Comparison of ENCODE assay signal across 13 mouse cellular contexts in the genomic region with DNA sequence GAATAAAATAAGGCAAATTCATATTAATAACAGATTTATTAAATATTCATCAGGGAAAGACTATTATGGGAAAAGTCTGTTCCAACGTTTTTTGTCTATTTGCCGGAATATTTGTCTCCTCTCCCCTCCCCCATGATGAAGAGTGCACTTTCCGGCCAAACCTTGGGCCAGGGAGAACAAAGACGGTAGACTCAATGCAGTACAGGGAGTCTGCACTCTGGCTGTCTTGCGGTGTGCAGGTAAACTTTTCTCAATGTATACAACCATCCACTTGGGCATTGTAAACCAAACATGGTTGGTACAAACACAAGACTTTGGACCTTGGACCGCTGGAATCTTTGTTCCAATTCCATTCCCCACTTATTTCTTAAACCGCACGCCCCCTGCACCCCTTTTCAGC.
A peak's percentile ranks its signal among the peaks of the same experiment; 100 is the strongest.
DNase-seq lines count a peak whose midpoint lies in the region; ATAC-seq and TF ChIP-seq lines count a peak whose summit lies in the region.
"Had no signal": no experiment of that assay in that cellular context is flagged by ENCODE, and none has a peak within 500 bp of the region (broad histone marks: within the 10 kb centered on the region; RNA-seq: fewer than 3 reads in every experiment).

No protein-coding gene starts in this region.

- no peak for DNase-seq in heart, postnatal 25 days (ENCODE audit: low spot score)
- DNase-seq in midbrain, embryonic 10.5 days (ENCODE audit: low spot score): no peak
- DNase-seq in adipocyte (ENCODE audit: low spot score): no peak
- DNase-seq in thymus, adult 2 months: no peak
- DNase-seq: adrenal gland, adult 2 months; cerebellum, adult 9-11 months; kidney, adult 8-10 months; thymus, postnatal 36 days had no signal

- intact Hi-C loops in heart, postnatal 25 days (cut with DNase I): no loop called here

- WGBS in heart, embryonic 11.5 days (ENCODE audit: insufficient replicate concordance): 40% methylated on average over 8 of the region's 8 CpGs
- 54% methylated on average over 8 of the region's 8 CpGs for WGBS in midbrain, embryonic 13.5 days
- WGBS in midbrain, embryonic 10.5 days: 57% methylated on average over 8 of the region's 8 CpGs
- 41% methylated on average over 8 of the region's 8 CpGs for WGBS in embryonic facial prominence, embryonic 12.5 days
- WGBS in limb, embryonic 12.5 days: 62% methylated on average over 8 of the region's 8 CpGs
- WGBS in thymus, adult 2 months: 37% methylated on average over 8 of the region's 8 CpGs

- H3K4me2 ChIP-seq in heart, embryonic 11.5 days: peak overlapping the region; percentile 60
- 0 out of 2 replicates have a peak overlapping the region, but pooled peaks have one; percentile 9 for H3K4me2 ChIP-seq in midbrain, embryonic 13.5 days (replicated peaks)
- peak overlapping the region; percentile 26 for H3K4me2 ChIP-seq in embryonic facial prominence, embryonic 12.5 days (replicated peaks)
- peak overlapping the region; percentile 30 for H3K4me2 ChIP-seq in limb, embryonic 12.5 days

- no peaks in the 10 kb centered on the region for H3K36me3 ChIP-seq in heart, embryonic 11.5 days (ENCODE audit: control insufficient read depth, insufficient read depth, low read length)
- H3K36me3 ChIP-seq in midbrain, embryonic 13.5 days: 0 out of 2 replicates have a peak, but pooled peaks cover 3% of the 10 kb centered on the region
- H3K36me3 ChIP-seq in midbrain, embryonic 10.5 days: no peaks in the 10 kb centered on the region
- no peaks in the 10 kb centered on the region for H3K36me3 ChIP-seq in embryonic facial prominence, embryonic 12.5 days
- no peaks in the 10 kb centered on the region for H3K36me3 ChIP-seq in limb, embryonic 12.5 days
- H3K36me3 ChIP-seq in thymus, adult 2 months (ENCODE audit: control insufficient read depth, insufficient read depth, low read length): no peaks in the 10 kb centered on the region

- ATAC-seq in heart, embryonic 11.5 days (replicated peaks; ENCODE audit: insufficient number of reproducible peaks, low FRiP score, low TSS enrichment): no peak
- peak; percentile 45; the same call in 1 of the 2 replicates for ATAC-seq in midbrain, embryonic 13.5 days
- ATAC-seq in embryonic facial prominence, embryonic 12.5 days (ENCODE audit: insufficient number of reproducible peaks, insufficient read depth, low FRiP score, low TSS enrichment): no peak
- ATAC-seq in limb, embryonic 12.5 days (ENCODE audit: insufficient number of reproducible peaks, insufficient read depth, low FRiP score, low TSS enrichment, low read depth): no peak

- no peak overlapping the region for H3K27ac ChIP-seq in heart, embryonic 11.5 days (ENCODE audit: low read depth, low read length)
- 0 out of 2 replicates have a peak overlapping the region, but pooled peaks have one; percentile 64 for H3K27ac ChIP-seq in midbrain, embryonic 13.5 days
- H3K27ac ChIP-seq in midbrain, embryonic 10.5 days (replicated peaks): no peak overlapping the region
- H3K27ac ChIP-seq in embryonic facial prominence, embryonic 12.5 days: no peak overlapping the region
- no peak overlapping the region for H3K27ac ChIP-seq in limb, embryonic 12.5 days
- H3K27ac ChIP-seq in thymus, adult 2 months (ENCODE audit: control insufficient read depth, insufficient read depth, low read length): no peak overlapping the region
- H3K27ac ChIP-seq: left cerebral cortex, adult 2 months had no signal

- peak overlapping the region; percentile 46; the same call in 1 of the 2 replicates for H3K9ac ChIP-seq in heart, embryonic 11.5 days (ENCODE audit: low read depth, low read length)
- no peak overlapping the region for H3K9ac ChIP-seq in midbrain, embryonic 13.5 days (replicated peaks)
- H3K9ac ChIP-seq in embryonic facial prominence, embryonic 12.5 days: no peak overlapping the region
- H3K9ac ChIP-seq in limb, embryonic 12.5 days (replicated peaks): no peak overlapping the region

- H3K27me3 ChIP-seq in heart, embryonic 11.5 days (ENCODE audit: control insufficient read depth, insufficient read depth, low read length): no peaks in the 10 kb centered on the region
- no peaks in the 10 kb centered on the region for H3K27me3 ChIP-seq in midbrain, embryonic 13.5 days
- no peaks in the 10 kb centered on the region for H3K27me3 ChIP-seq in midbrain, embryonic 10.5 days (ENCODE audit: low read depth, poor library complexity, severe bottlenecking)
- H3K27me3 ChIP-seq in embryonic facial prominence, embryonic 12.5 days: no peaks in the 10 kb centered on the region
- no peaks in the 10 kb centered on the region for H3K27me3 ChIP-seq in limb, embryonic 12.5 days
- no peaks in the 10 kb centered on the region for H3K27me3 ChIP-seq in thymus, adult 2 months (ENCODE audit: control insufficient read depth, insufficient read depth, low read length)

- H3K9me3 ChIP-seq in heart, embryonic 11.5 days (replicated peaks; ENCODE audit: control insufficient read depth, low read length): no peaks in the 10 kb centered on the region
- no peaks in the 10 kb centered on the region for H3K9me3 ChIP-seq in midbrain, embryonic 13.5 days
- H3K9me3 ChIP-seq in midbrain, embryonic 10.5 days (replicated peaks): no peaks in the 10 kb centered on the region
- H3K9me3 ChIP-seq in embryonic facial prominence, embryonic 12.5 days: no peaks in the 10 kb centered on the region
- H3K9me3 ChIP-seq in limb, embryonic 12.5 days: no peaks in the 10 kb centered on the region

- no peak for TF ChIP-seq CTCF in thymus, adult 2 months (IDR thresholded peaks at IDR 0.05; ENCODE audit: borderline replicate concordance, control insufficient read depth, extremely low read depth, insufficient read depth, low read length, poor library complexity)

- H3K4me1 ChIP-seq in heart, embryonic 11.5 days (ENCODE audit: control insufficient read depth, insufficient read depth, low read length): no peaks in the 10 kb centered on the region; the same call in 1 of the 2 replicates
- H3K4me1 ChIP-seq in midbrain, embryonic 13.5 days (replicated peaks): peaks cover 10% of the 10 kb centered on the region
- H3K4me1 ChIP-seq in midbrain, embryonic 10.5 days: peaks cover 10% of the 10 kb centered on the region
- peaks cover 6% of the 10 kb centered on the region for H3K4me1 ChIP-seq in embryonic facial prominence, embryonic 12.5 days
- H3K4me1 ChIP-seq in limb, embryonic 12.5 days (replicated peaks): peaks cover 9% of the 10 kb centered on the region
- no peaks in the 10 kb centered on the region for H3K4me1 ChIP-seq in thymus, adult 2 months (replicated peaks; ENCODE audit: control insufficient read depth, insufficient read depth, low read length)

- 0 out of 2 replicates have a peak overlapping the region, but pooled peaks have one; percentile 22 for H3K4me3 ChIP-seq in heart, embryonic 11.5 days (ENCODE audit: low read depth, low read length)
- no peak overlapping the region for H3K4me3 ChIP-seq in midbrain, embryonic 13.5 days (replicated peaks)
- no peak overlapping the region for H3K4me3 ChIP-seq in midbrain, embryonic 10.5 days
- H3K4me3 ChIP-seq in embryonic facial prominence, embryonic 12.5 days: no peak overlapping the region
- H3K4me3 ChIP-seq in limb, embryonic 12.5 days (replicated peaks): no peak overlapping the region
- no peak overlapping the region for H3K4me3 ChIP-seq in thymus, adult 2 months (ENCODE audit: control insufficient read depth, insufficient read depth, low read length)
- H3K4me3 ChIP-seq: left cerebral cortex, adult 2 months had no signal

- TF ChIP-seq POLR2A in thymus, adult 2 months (IDR thresholded peaks at IDR 0.05; ENCODE audit: control insufficient read depth, extremely low read depth, insufficient read depth, low read length, poor library complexity): no peak

Comparison
In these comparisons a context has a peak if more than half of its experiments do, and no peak if none do; other contexts are left out.
1. H3K4me2 ChIP-seq: peak in every context shown above with its lines; median percentile 60 in heart, embryonic 11.5 days; 30 in limb, embryonic 12.5 days; 26 in embryonic facial prominence, embryonic 12.5 days; 9 in midbrain, embryonic 13.5 days.